Mouse (Mus musculus) cerebellum, adult 9-10 months (tissue): ENCODE measurements at regions not wholly inside any gene's neighbourhood (a gene's known extent, or its start where the extent isn't known, plus 50 kb on each side); places are given as distances from the start of the nearest gene placed in this dataset.

Experiments
- DNase-seq: peaks from one replicate; pipeline ENCODE4 v3.0.0; 2022

GRCm38 (mm10) chr15:88379951-88380623 lies 220.0 kb upstream of the Zdhhc25 start:
- DNase-seq: no peak

- no peak for DNase-seq
Observed at GRCm38 (mm10) chr15:88381419-88381818, 218.7 kb upstream of the Zdhhc25 start.

- DNase-seq: no peak
Observed at GRCm38 (mm10) chr15:88385943-88386342, 214.2 kb upstream of the Zdhhc25 start.

DNA sequence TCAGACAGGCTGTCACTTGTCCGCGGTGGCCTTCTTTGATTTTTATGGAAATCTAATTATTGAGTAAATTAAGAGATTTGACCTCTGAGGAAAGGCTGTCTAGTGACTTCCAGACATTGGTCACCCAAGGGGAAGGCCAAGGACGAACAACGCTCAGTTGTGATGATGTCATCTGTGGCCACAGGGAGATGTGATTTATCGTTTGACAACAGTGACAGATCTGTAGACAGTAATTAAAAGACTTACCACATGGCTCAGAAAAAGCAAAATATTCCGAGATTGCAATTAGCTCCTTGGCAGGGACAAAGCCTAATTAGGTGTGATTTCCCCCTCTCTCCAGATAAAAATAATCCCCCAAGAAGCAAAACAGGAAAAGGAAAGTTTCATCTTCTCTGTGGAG lies 213.4 kb upstream of the Zdhhc25 start:
- no peak for DNase-seq

- DNase-seq: no peak
Observed at GRCm38 (mm10) chr15:88391822-88392221, 208.3 kb upstream of the Zdhhc25 start.

DNA sequence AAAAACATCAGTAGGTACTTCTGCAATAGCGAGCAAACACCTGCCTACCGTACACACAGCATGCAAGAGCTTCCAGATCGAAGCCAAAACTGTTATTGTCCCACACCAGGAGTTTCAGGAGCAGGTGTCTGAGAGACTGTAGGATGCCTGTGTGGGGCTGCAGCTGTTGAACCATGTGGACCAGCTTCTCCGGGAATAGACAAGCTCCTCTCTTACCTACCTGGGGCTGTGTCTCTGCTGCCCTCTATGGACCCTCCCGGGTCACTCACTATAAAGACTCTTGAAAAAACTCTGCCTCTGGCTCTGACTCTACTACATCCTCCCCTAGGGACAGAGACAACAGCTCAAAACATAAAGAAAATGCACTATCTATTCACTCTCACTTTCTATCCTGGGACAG lies 201.0 kb upstream of the Zdhhc25 start:
- peak; percentile 3 for DNase-seq

- DNase-seq: no peak
Observed at GRCm38 (mm10) chr15:88399989-88400388, 200.1 kb upstream of the Zdhhc25 start.

- no peak for DNase-seq
Observed at GRCm38 (mm10) chr15:88400787-88401186, 199.3 kb upstream of the Zdhhc25 start.

DNA sequence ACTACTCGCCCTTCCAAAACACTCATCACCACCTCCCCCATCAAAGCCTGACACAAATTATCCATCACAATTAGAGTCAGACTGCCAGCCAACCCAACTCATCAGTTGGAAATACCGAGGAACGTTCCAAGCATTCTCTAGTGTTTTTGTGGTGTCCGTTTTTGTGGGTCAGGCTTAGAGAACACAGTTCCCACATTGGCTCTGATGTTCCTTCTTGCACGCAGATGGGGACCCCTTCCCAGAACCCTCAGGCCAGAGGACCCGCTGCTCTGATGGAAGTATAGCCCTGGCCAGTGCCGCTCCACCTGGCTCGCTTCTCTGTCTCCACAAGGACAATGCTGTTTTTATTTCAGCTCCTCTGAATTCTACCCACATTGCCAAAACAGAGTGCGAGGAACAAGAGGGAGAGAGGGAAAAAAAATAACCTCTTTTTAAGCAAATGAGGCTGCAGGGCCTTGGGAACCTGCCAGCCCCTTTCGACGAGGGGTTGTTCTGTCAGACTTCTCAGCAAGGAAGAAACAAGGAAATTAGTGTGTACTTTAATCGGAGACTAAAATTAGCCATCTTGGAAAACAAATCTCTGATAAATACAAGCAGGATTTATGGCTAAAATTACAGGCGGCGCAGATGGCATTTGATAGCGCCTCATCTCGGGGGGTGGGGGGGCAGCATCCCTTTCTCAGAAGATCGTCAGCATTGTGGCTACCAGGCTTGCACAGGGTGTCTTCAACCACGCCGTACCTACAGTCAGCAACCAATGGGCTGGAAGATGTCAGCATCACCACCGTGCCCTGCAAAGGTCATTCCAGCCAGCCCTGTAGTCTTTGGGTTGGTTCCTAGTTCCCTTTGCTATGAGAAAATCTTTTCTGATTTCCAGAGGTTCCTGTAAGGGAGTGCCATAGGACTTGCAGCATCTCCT lies 191.4 kb upstream of the Zdhhc25 start:
- DNase-seq: peak; percentile 11

GRCm38 (mm10) chr15:88414206-88414605 lies 185.9 kb upstream of the Zdhhc25 start:
- no peak for DNase-seq

- DNase-seq: no peak
Observed at GRCm38 (mm10) chr15:88418881-88419280, 181.2 kb upstream of the Zdhhc25 start.

- DNase-seq: no peak
Observed at GRCm38 (mm10) chr15:88428441-88428840, 171.7 kb upstream of the Zdhhc25 start.

GRCm38 (mm10) chr15:88430941-88431340 lies 169.2 kb upstream of the Zdhhc25 start:
- DNase-seq: peak; percentile 57

DNA sequence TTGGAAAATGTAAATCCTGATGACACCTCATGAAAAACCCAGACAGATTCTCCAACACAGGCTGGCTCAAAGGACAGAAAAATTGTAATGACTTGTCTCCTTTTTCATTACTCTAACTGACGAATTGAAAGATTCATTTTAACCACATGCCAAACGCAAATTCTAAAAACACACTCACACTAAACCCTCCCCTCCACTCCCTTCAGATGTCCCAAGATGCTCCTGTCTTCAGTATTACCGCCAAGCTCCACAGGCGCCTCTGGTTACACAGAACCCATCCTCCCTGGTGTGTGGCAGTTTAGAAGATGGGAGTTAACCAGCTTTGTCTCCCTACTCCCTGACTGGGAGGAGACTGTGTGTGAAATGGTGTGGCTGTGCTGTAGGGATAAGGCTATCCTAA lies 151.8 kb upstream of the Zdhhc25 start:
- no peak for DNase-seq

DNA sequence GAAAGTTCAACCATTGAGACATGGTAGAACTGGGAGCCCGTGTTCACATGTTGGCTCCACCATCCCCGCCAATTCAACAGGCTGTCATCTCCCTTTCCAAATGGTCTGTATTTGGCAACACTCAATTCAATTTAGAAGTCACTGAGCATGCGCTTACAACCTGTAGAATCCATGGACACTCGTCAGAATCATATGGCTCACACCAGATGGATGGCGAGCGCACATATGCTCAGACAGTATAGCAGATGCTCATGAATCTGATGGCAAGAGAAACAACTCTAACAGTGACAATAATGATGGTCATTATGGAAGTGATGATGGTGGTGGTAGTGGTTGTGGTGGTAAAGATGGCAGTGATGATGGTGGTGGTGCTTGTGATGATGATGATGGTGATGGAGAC lies 148.9 kb upstream of the Zdhhc25 start:
- no peak for DNase-seq

- peak; percentile 6 for DNase-seq
Observed at GRCm38 (mm10) chr15:88468107-88468506, 132.0 kb upstream of the Zdhhc25 start.

DNA sequence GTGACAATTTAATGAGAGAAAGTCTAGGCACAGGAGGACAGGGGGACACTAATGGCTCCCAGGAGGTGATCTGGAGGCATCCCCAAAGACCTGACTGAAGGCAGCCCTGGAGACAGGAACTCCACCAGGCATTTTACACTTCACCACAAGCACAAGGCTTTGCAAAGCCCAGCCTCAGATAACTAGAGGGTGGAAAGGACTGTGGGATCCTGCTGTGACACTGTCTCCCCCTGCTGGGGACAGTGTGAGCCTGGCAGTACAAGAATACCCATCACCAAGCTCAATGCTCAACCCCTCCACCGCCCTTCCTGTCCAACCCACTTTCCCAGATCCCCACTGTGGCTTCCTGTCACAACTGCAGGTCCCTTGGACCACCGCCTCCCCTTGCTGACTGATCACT lies 131.3 kb upstream of the Zdhhc25 start:
- peak; percentile 7 for DNase-seq

- no peak for DNase-seq
Observed at GRCm38 (mm10) chr15:88469508-88470455, 130.3 kb upstream of the Zdhhc25 start.

- DNase-seq: no peak
Observed at GRCm38 (mm10) chr15:88472351-88473100, 127.6 kb upstream of the Zdhhc25 start.

DNA sequence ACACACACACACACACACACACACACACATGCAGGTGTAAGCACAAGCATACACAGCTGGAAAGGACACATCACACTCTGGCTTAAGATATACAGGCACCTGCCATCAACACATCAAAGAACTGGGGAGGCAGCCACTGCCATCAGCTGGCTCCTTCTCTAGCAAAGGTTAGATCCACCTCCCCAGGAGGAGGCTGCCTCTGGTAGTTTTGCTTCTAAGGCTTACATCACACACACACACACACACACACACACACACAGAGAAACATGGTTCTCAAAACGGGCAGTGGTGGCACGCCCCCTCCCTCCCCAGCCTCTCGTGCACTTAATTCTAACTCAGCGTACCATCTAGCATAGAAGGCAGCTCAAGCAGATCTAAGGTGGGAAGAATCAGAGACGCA lies 126.9 kb upstream of the Zdhhc25 start:
- DNase-seq: no peak

GRCm38 (mm10) chr15:88483471-88483870 lies 116.6 kb upstream of the Zdhhc25 start:
- no peak for DNase-seq

DNA sequence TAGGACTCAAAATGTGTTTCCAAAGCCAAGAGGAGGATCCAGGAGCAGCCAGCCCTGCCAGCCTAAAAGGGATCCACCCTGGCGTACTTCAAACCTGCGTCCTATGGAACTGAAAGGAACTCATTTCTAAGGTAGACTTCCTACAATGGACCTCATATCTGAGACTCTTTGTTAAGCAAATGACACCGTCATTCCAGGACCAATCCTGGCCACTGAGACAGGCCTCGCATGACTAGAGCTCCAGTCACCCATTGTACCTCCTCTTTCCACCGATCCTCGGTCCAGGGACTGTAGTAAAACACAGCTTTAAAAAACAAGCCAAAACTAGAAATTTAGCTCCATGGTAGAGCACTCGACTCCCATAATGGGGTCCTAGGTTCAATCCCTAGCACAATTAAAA lies 110.4 kb upstream of the Zdhhc25 start:
- DNase-seq: no peak
